Mouse (Mus musculus) cerebellum, postnatal 14 days (tissue): Measurements from ENCODE around the gene Arhgap35.

Experiments
- DNase-seq, 2 experiments: peaks; one replicate each; pipeline ENCODE4 v3.0.0; 2021; ENCODE audit warnings: mixed read lengths in 2 of 2

The Arhgap35 gene

DNA sequence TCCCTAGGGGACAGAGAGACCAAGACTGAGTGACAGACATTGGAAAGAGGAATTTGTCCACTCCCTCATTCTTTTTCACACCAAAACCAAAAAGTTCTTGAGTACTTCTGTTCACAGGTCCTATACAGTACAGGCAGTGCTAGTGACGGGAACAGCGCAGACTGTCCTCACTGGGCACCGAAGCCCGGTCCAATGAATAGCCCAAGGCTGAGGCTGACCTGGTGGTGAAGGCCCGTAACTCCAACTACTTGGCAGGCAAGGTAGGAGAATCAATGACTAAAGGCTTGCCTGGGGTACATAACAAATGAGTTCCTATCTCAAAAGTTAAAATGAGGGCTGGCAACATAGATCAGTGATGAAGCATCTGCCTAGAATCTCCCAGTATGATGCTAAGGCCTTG, 149.2 kb downstream of the Arhgap35 start:
- no peak for DNase-seq

DNA sequence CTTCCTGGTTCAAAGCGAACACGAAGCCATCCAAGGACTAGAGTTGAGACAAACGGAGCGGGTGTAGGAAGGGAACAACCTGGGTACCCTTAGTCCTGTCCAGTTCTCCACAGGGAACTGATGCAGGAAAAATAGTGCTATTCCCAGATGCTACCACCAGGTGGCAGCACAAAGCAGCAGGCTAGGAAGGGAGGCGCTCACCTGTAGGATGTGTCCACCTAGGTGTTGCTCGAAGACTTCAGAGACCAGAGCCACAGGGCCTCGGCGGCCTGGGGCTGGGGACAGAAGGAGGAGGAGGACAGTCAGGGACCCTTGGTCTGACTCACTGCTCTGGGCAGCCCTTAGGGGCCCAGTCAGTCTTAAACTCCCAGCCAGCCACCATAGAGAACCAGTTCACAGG, 149.6 kb downstream of the Arhgap35 start:
- DNase-seq, result peak; percentile 88 to 93

DNA sequence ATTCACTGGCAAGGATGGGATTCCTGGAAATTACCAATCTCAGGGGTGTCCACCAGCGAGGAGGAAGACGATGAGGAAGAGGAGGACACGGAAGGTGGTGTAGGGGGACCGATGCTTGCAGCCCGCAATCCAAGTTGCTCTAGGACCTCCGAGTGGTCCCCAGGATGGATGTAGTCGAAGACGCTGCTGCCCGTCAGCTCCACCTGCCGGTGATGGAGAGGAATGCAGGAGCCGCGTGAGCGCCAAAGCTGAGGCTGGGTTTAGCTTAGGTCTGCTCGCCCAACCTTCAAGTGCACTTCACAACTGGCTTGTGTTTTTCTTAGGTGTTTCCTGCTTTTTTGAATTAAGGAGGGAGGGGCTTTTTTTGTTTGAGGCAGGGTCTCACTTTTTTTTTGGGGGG, 151.6 kb downstream of the Arhgap35 start:
- peak; percentile 93 to 94 for DNase-seq

DNA sequence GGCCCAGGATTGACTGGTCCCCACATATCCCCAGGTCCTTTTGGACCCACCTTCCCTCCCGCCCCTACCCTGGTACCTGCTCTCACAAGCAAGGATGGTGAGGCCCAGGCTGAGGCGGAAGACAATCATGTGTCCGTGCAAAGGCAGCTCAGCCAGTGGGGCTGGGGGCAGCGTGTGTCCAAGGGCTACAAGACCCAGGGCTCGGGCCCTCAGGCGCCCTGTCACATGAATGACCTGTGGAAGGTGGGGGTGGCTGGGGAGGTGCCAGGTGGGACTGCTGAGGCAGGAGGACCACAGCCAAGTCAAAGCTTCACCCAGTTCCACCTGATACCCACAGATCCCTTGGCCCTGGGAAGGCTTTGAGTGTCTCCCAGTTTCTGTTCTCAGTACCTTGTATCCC, 153.1 kb downstream of the Arhgap35 start:
- DNase-seq, result peak in 1 of 2 experiments; percentile 54

DNA sequence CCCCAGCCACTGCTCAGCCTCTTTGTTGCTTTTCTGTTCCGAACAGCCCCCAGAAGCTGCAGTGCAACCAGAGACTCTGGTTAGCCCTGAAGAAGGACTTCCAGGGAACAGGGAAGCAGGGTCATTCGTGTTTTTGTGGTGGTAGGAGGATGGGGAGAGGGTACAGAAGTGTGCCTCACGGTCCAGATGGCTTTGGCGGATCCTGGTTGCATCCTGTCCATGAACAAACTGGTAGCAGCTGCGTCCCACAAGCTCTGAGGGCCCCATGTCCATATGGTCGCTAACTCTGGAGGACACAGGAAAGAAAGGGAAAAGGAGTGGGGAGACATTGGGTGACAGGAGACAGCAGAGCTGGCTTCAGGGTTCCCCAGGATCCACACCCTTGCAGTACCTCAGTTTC, 153.6 kb downstream of the Arhgap35 start:
- no peak for DNase-seq

DNA sequence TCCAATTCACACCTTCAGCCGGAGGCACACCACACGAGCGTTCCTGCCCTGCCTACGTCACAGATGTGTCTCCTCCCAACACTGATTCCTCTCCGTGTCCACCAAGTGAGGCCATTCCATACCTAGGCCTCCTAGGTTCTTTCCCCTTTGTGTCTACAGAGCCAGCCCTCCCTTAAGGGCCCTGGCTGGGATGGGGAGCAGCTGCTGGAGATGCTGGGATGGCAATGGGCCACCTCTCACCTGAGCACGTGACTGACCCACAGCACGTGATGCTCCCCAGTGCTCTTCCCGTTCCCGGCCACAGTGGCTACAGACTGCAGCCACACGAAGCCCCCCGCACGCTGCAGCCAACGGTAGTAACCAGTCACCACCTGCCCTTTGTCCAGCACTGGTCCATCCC, 154.2 kb downstream of the Arhgap35 start:
- DNase-seq, result peak; percentile 57 to 69

DNA sequence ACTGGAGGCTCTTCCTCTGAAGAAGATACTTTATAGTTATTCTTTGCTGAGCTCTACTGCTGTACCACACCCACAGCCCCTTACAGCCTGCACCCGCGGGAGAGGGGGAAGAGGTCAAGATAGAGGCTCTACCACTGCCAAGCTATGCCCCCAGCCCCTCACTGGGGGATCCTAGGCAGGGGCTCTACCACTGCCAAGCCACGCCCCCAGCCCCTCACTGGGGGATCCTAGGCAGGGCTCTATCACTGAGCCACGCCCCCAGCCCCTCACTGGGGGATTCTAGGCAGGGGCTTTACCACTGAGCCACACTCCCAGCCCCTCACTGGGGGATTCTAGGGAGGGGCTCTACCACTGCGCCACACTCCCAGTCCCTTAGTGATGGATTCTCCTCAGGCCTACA, 158.5 kb downstream of the Arhgap35 start:
- DNase-seq, result no peak

DNA sequence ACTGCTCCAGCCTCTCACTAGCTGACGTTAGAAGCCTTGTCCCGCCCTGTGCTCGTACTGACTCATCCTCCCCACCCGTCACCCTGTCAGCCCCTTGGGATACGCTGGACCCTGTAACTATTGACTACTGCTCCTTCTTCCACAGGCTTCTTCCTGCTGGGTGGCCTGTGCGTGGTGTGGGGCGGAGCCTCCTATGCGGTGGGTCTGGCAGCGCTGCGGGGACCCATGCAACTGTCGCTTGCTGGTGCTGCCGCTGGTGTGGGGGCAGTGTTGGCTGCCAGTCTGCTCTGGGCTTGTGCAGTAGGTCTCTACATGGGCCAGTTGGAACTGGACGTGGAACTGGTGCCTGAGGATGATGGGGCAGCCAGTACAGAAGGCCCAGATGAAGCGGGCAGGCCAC, 159.8 kb downstream of the Arhgap35 start:
- no peak for DNase-seq

DNA sequence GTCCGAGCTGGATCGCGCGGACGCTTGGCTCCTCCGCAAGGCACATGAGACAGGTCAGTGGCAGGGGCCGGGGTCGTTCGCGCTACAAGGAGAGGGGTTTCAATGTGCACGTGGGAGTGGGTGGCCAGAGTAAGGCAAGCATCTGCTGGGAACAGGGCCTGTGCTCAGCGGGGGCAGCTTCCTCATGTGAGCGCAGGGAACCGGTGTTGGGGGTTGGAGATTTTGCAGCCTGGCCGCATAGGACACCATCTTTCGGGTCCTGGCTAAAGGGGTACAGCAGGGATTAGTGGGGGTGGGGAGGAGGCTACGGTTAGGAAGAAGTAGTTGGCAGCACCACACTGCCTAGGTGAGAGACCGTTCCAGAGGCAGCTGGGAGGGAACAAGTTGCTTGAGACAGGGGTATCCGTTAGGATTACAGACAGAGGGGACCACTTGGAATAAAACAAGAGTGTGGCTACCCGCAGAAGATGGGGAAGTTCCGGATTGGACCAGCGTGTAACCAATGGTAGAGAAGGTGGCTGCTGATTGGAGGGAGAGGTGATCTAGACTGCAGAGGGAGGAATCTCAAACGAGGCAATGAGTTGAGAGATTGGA, 161.6 kb downstream of the Arhgap35 start:
- peak; percentile 64 to 66 for DNase-seq

DNA sequence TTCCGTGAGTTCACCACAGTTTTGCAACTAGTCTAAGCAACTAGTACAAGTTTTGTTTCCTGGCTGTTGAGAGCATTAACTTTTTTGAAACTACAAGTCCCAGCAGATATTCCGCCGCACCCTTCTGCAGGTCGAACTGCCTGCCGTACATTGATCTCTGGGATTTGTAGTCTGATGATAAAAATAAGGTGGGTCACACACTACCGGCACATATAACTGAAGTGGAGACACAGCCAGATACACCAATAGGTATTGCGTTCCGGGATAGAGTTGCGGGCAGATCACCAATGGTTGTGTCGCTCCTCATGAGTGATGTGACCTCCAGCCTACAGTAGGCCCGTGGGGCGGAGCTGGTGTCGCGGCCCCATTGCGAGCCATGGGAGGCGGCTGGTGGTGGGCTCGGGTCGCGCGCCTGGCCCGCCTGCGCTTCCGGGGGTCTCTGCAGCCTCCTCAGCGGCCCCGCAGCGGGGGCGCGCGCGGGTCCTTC, 162.2 kb downstream of the Arhgap35 start, which contains the start of gene Tmem160:
Gene Tmem160 (plus strand): TSS at position 193 of the 487 bp plus-strand sequence.
- peak; percentile 91 to 92 for DNase-seq

DNA sequence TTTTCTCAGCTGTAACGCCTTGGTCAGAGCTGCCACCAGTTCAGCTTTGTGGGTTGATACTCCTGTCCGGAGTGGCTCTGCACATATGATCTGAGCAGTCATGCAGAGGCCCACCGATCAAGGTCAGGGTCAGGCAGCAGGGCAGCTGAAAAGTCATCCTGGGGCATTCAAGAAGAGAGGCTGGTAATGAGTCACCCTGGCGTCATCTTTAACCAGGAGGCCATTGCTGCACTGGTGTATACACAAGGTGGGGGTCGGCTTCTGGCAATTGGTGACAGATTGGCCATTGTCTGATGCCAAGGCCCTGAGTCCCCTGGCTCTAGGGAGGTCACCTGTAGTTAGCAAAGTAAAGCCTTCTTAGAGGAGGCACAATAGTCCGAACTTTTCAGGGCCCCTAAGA, 163.1 kb downstream of the Arhgap35 start:
- no peak for DNase-seq
